Mouse (Mus musculus): ENCODE results near the gene Tob1.
A peak's percentile ranks its signal among the peaks of the same experiment; 100 is the strongest.

The Tob1 gene

GRCm38 (mm10) chr11:94196311-94196710, 14.9 kb upstream of the Tob1 start:
- DNase-seq (ENCODE audit: inconsistent age in 2 of 2, low spot score in 1 of 2) = no peak

DNA sequence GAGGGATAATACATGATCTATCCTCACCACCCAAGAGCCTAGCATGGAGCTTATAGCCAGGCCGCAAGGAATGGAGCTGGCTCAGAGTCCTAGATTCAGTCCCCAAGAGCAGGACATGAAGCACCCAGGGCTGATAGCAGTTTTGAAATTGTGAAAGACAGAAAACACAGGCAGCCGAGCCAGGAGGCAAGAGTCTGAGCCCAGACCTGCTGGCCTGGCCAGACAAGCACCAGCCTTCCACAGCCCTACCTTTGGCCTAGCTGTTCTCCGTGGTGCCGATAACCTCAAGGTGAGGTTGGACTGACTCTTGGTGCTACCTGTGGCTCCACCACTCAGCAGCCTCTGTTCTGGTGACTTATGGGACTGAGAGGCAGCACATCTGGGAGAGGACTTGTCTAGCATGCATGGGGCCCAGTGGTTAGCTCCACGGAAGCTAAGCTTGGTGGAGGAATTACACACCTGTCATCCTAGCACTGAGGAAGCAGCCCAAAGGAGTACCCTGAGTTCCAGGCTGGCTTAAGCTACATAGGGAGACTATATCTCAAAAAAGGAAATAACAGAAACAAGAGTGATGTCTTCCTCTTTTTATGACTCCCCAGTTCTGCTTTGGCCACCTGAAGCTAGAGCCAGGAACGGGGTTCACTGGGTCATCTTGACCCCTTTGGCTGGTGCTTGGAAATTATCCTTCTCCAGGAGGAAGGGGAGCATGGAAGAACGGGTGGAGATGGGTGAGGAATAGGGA, 12.7 kb upstream of the Tob1 start:
- DNase-seq (ENCODE audit: inconsistent age in 2 of 2, low spot score in 1 of 2) = no peak

- DNase-seq (ENCODE audit: inconsistent age in 2 of 2, low spot score in 1 of 2) = no peak
These were observed 11.5 kb upstream of the Tob1 start for GRCm38 (mm10) chr11:94199771-94200170.

GRCm38 (mm10) chr11:94200422-94200821, 10.8 kb upstream of the Tob1 start:
- DNase-seq (ENCODE audit: inconsistent age in 2 of 2, low spot score in 1 of 2) = no peak

DNA sequence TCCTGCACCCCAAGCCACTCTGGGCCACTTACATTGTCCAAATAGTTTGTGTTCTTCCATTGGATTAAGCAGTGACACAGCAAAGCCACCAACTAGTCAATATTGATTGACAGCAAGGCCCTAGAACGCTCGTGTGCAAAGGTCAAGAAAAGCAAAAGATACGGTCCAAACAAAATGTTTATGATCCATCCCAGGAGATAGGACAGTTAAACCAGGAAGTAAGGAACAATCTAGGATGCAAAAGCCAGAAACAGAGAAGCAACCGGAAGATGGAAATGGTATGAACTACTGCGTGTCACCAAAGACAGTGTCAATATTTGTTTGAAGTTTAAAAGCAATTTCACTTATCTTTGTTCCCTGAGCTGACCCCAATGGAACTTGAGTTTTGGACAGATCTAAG, 9.1 kb upstream of the Tob1 start:
- no peak for DNase-seq (ENCODE audit: inconsistent age in 2 of 2, low spot score in 1 of 2)

DNA sequence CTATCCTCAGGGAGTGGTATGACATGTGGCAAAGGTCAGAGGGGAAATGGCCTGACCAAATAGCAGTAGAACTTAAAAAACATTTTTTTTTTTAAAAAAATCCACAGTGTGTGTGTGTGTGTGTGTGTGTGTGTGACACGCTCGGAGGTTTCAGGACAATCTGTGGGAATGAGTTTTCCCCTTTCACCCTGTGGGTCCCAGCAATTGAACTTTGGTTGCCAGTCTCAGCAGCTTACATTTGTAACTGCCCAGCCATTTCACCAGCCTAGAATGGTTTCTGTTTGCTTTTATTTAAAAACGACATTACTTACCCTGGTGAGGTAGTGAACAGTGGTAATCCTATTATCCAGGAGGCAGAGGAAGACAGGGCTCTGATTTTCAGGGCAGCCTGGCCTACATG, 8.2 kb upstream of the Tob1 start:
- no peak for DNase-seq (ENCODE audit: inconsistent age in 2 of 2, low spot score in 1 of 2)

- no peak for DNase-seq (ENCODE audit: inconsistent age in 2 of 2, low spot score in 1 of 2)
These were observed 4.7 kb upstream of the Tob1 start for GRCm38 (mm10) chr11:94206398-94207114.

DNA sequence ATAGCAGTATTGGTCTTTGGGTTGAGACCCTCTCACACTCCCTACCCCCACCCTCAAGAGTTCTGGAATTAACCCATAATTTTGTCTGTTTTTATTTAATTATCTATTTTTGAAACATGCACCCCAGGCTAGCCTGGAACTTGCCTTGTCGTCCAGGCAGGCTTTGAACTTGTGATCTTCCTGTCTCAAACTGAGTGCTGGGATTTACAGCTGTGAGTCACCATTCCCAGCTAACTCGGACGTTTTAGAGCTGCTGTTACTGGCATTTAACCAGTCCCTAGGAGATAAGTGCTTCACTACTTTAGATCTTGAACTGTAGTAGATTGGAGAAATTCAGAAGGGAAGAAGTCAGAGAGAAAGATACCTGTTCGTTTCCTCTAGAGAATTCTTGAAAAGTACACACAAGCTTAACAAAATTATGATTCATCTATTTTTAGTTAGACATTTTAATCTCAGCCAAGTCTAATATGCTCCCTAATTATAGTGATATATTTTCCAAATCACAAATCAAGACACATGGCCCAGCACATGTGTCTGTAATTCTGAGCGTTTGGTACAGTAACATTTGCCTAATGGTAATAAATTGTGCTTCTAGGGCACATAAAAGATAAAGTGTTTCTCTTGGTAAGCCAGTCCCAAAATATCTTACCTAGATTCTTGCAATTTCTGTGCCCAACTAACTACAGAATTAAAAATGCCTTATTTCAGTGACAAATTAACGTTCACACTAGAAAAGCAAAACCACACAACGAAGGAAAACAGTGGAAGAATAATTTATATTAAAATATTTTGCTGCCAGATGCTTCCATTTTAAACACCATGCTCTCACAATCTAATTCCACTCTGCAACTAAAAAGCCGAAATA, 2.2 kb upstream of the Tob1 start:
- DNase-seq (ENCODE audit: inconsistent age in 2 of 2, low spot score in 1 of 2) = peak; percentile 32 to 73

DNA sequence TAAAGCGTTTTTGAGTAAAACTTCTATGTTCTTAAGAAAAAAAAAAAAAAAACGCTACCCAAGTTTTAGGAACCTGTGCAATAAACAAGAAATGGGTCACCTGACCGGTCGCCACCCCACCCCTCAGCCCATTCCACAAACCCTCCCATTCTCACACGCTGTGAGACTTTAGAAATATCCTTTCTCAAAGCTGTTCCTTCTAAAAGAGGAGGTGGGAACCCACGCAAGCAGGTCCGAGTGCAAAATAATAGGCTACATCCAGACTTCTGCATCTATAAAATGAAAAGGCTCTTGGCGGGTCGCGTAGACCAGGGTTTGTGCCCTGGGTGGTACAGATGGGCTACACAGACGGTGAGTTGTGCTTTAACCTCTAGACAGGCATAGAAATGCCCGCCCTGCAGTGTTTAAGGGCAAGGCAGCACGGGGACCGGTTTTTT, 1.5 kb upstream of the Tob1 start:
- no peak for DNase-seq (ENCODE audit: inconsistent age in 2 of 2, low spot score in 1 of 2)

DNA sequence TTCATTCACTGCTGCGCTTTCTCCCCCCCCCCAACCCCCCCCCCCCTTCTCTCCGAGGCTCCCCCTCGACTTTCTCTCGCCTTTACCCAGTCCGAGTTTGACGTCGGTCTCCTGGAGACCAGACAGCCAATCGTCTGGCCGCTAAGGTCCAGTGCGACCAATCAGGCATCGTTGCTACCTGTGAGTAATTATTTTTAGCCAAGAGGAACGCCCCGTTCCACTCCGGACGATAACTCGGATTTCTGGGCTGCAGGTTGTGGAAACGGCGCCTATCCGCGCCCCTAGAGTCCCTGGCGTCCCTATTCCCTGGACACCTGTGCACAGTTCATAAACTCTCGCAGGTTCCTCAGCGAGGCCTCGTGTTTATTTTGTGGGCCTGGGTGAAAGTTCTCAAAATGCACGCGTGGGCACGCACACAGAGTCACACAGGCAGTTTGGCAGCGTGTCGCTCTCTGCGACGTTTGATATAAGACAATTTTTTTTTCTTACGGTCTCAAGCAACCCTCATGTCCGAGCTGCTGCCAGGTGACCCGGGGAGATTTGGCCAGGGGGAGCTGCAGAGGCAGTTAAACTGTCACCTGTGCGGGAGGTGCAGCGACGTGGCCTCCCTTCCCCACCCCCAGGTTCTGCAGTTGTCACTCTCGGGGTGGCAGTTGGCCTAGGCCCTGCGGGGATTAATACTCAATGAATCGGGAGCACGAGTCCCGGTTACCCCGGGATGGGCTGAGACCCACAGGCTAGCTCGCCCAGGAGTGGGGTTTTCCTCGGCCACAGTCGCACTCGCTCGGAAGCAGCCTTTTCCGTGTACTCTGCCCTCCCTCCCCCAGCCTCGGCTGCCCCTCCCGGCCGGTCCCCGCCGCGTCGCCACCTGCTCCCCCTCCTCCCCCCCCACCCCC, 815 bp upstream of the Tob1 start:
- DNase-seq (ENCODE audit: inconsistent age in 2 of 2, low spot score in 1 of 2) = peak; percentile 95 to 97

GRCm38 (mm10) chr11:94211651-94212488, 616 bp downstream of the Tob1 start:
- peak; percentile 80 to 92 for DNase-seq (ENCODE audit: inconsistent age in 2 of 2, low spot score in 1 of 2)

DNA sequence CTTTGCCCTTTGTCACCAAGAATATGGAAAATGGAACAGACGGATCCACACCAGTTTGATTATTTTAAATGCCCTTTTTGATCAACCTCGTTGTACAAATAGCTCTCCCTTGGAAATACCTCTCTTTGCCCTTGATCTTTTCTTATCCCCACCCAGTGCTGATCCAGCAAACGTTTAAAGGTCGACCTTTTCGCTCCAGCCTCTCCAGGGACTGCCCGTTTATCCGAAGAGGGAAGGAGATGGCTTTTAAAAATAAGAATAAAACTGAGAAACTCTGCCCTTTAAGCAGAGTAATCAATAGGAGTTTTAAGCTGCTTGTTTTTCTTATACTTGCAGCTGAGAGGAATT, 1.2 kb downstream of the Tob1 start:
- peak; percentile 55 to 87 for DNase-seq (ENCODE audit: inconsistent age in 2 of 2, low spot score in 1 of 2)

- peak in 1 of 2 experiments; percentile 65 for DNase-seq (ENCODE audit: inconsistent age in 2 of 2, low spot score in 1 of 2)
These were observed 1.7 kb downstream of the Tob1 start for GRCm38 (mm10) chr11:94212997-94213396.

DNA sequence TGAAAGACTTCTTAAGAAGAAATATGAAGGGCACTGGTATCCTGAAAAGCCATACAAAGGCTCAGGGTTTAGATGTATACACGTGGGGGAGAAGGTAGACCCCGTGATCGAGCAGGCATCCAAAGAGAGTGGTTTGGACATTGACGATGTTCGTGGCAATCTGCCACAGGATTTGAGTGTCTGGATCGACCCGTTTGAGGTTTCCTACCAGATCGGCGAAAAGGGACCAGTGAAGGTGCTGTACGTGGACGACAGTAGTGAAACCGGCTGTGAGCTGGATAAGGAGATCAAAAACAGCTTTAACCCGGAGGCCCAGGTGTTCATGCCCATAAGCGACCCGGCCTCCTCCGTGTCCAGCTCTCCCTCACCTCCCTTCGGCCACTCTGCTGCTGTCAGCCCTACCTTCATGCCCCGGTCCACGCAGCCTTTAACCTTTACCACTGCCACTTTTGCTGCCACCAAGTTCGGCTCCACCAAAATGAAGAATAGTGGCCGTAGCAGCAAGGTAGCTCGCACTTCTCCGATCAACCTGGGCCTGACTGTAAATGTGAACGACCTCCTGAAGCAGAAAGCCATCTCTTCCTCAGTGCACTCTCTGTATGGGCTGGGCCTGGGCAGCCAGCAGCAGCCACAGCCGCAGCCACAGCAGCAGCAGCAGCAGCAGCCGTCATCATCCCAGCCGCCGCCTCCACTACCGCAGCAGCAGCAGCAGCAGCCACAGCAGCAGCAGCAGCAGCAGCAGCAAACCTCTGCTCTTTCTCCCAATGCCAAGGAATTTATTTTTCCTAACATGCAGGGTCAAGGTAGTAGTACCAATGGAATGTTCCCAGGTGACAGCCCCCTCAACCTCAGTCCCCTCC, 2.7 kb downstream of the Tob1 start:
- peak; percentile 47 to 81 for DNase-seq (ENCODE audit: inconsistent age in 2 of 2, low spot score in 1 of 2)

- peak in 1 of 2 experiments; percentile 64 for DNase-seq (ENCODE audit: inconsistent age in 2 of 2, low spot score in 1 of 2)
These were observed 4.3 kb downstream of the Tob1 start for GRCm38 (mm10) chr11:94215581-94215980.

DNA sequence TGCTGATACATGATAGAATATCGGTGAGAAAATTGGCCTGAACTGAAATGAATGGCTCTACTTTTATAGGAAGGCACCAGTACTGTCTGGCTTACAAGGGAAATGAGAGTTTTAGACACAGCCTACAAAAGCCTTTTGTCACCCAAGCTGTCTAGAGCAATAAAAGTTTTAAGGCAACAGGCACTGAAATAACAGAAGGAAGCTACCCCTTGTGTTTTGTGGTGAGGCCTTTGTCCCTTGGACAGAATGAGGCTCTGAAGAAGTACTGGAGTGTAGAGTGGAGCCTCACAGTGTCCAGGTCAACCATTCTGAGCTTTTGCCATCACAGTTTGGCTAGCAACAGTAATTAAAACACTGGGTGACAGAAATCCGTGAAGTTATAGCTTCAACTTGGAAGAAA, 5.0 kb downstream of the Tob1 start:
- peak in 1 of 2 experiments; percentile 74 for DNase-seq (ENCODE audit: inconsistent age in 2 of 2, low spot score in 1 of 2)

GRCm38 (mm10) chr11:94221257-94221656, 10.0 kb downstream of the Tob1 start:
- no peak for DNase-seq (ENCODE audit: inconsistent age in 2 of 2, low spot score in 1 of 2)

DNA sequence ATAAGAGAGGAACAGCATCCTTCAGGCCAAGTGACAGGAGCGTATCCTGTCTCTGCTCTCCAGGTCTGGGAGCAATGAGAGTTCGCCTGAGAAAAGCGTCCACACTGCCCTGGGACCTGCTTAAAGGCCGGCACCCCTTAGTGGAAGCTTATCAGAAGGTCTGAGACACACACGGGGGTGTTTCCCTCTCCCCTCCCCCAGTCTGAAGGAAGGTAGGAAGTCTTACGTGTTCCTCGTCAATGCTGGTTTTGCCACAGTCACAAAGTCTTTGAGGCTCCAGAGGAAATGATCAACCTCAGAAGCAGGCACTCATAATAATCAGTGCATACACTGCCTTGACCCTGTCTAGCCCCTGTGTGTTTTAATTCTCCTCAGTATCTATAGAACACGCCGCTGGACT, 12.3 kb downstream of the Tob1 start:
- no peak for DNase-seq (ENCODE audit: inconsistent age in 2 of 2, low spot score in 1 of 2)

DNA sequence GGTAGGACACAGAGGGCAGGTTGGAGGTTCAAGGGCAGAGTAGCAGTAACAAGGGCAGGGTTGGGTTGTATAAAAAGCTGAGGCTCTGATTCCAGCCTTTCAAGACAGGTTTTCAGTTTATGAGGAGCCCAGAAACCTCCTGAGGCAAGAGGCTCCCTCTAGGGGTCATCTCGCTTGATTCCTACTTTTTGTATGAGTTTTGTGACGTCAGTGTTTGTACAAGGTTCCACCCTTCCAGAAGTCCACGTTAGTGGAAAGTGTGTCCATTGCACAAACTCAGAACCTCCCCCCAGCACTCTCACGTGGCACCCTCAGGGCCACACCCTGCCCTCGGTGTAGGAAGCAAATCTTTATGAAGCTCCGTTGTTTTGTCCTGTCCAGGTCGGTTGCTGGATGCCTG, 14.7 kb downstream of the Tob1 start:
- DNase-seq (ENCODE audit: inconsistent age in 2 of 2, low spot score in 1 of 2) = peak; percentile 62 to 92

Data from adrenal gland, adult (tissue).